15 mouse cellular contexts compared by ENCODE assay signal in genomic region chr7:99822426-99822825, GRCm38 (mm10). TPM values are rescaled to one million over a fixed set of nuclear protein-coding genes. Genes with fewer than 3 reads are reported as not detected.
DNase-seq lines count a peak whose midpoint lies in the region; ATAC-seq and TF ChIP-seq lines count a peak whose summit lies in the region.
"Had no signal": no experiment of that assay in that cellular context is flagged by ENCODE, and none has a peak within 500 bp of the region (broad histone marks: within the 10 kb centered on the region; RNA-seq: fewer than 3 reads in every experiment).

No protein-coding gene starts in this region.

- no peak for TF ChIP-seq CTCF in spleen, adult 2 months (IDR thresholded peaks at IDR 0.05; ENCODE audit: extremely low read depth, insufficient read depth, insufficient read length, insufficient replicate concordance)

- H3K27me3 ChIP-seq in heart, embryonic 10.5 days (ENCODE audit: insufficient read depth, poor library complexity, severe bottlenecking), result no peaks in the 10 kb centered on the region
- H3K27me3 ChIP-seq in spleen, adult 2 months (ENCODE audit: control insufficient read depth, insufficient read depth, low read length), result no peaks in the 10 kb centered on the region
- H3K27me3 ChIP-seq in liver, embryonic 15.5 days, result no peaks in the 10 kb centered on the region
- H3K27me3 ChIP-seq in intestine, embryonic 15.5 days (replicated peaks), result no peaks in the 10 kb centered on the region
- H3K27me3 ChIP-seq: embryonic facial prominence, embryonic 15.5 days; neural tube, embryonic 12.5 days had no signal

- peak overlapping the region; percentile 57; the same call in 1 of the 2 replicates for H3K27ac ChIP-seq in heart, embryonic 10.5 days
- peak overlapping the region; percentile 5; the same call in 1 of the 2 replicates for H3K27ac ChIP-seq in spleen, adult 2 months (ENCODE audit: insufficient read depth, low read length)
- H3K27ac ChIP-seq in liver, embryonic 15.5 days (replicated peaks), result peak overlapping the region; percentile 87
- no peak overlapping the region for H3K27ac ChIP-seq in intestine, embryonic 15.5 days
- H3K27ac ChIP-seq: embryonic facial prominence, embryonic 15.5 days; neural tube, embryonic 12.5 days had no signal

- peaks cover 7% of the 10 kb centered on the region; the same call in 1 of the 2 replicates for H3K36me3 ChIP-seq in heart, embryonic 10.5 days
- H3K36me3 ChIP-seq in spleen, adult 2 months (ENCODE audit: control insufficient read depth, insufficient read depth, low read length), result no peaks in the 10 kb centered on the region
- H3K36me3 ChIP-seq in liver, embryonic 15.5 days (replicated peaks), result peaks cover 25% of the 10 kb centered on the region
- H3K36me3 ChIP-seq in intestine, embryonic 15.5 days, result no peaks in the 10 kb centered on the region
- H3K36me3 ChIP-seq: embryonic facial prominence, embryonic 15.5 days; neural tube, embryonic 12.5 days had no signal

- H3K4me2 ChIP-seq in liver, embryonic 15.5 days, result peak overlapping the region; percentile 62
- no peak overlapping the region for H3K4me2 ChIP-seq in intestine, embryonic 15.5 days (replicated peaks)
- H3K4me2 ChIP-seq: embryonic facial prominence, embryonic 15.5 days; neural tube, embryonic 12.5 days had no signal

- no peaks in the 10 kb centered on the region for H3K9me3 ChIP-seq in heart, embryonic 10.5 days
- H3K9me3 ChIP-seq in liver, embryonic 15.5 days (replicated peaks), result no peaks in the 10 kb centered on the region
- H3K9me3 ChIP-seq in intestine, embryonic 15.5 days, result no peaks in the 10 kb centered on the region
- H3K9me3 ChIP-seq: embryonic facial prominence, embryonic 15.5 days; neural tube, embryonic 12.5 days had no signal

- peaks cover 37% of the 10 kb centered on the region for H3K4me1 ChIP-seq in heart, embryonic 10.5 days
- H3K4me1 ChIP-seq in spleen, adult 2 months (ENCODE audit: control insufficient read depth, insufficient read depth, insufficient read length), result no peaks in the 10 kb centered on the region
- peaks cover 61% of the 10 kb centered on the region for H3K4me1 ChIP-seq in liver, embryonic 15.5 days (replicated peaks)
- peaks cover 13% of the 10 kb centered on the region for H3K4me1 ChIP-seq in intestine, embryonic 15.5 days (replicated peaks)
- H3K4me1 ChIP-seq: embryonic facial prominence, embryonic 15.5 days; neural tube, embryonic 12.5 days had no signal

- intact Hi-C loops in heart, postnatal 25 days (cut with DNase I), result no loop called here
- intact Hi-C loops in gastrocnemius, postnatal 14 days (cut with DNase I; ENCODE audit: low total_unique reads), result no loop called here

- peak; percentile 66 for ATAC-seq in liver, embryonic 15.5 days (ENCODE audit: insufficient read depth)
- ATAC-seq in intestine, embryonic 15.5 days, result no peak

- DNase-seq in heart, embryonic 10.5 days (ENCODE audit: low spot score), result peak; percentile 81
- no peak for DNase-seq in heart, postnatal 25 days (ENCODE audit: low spot score)
- no peak for DNase-seq in spleen, adult 2 months (ENCODE audit: low read depth in 1 of 2, low spot score in 2 of 2)
- DNase-seq in spleen, adult 18-20 months, result no peak
- peak; percentile 61 for DNase-seq in thymus, postnatal 14 days
- no peak for DNase-seq in gastrocnemius, postnatal 14 days
- DNase-seq: adrenal gland, postnatal 36 days; cerebellum, postnatal 25 days; kidney, adult 8-10 months had no signal

- peak overlapping the region; percentile 57 for H3K9ac ChIP-seq in liver, embryonic 15.5 days
- H3K9ac ChIP-seq in intestine, embryonic 15.5 days, result no peak overlapping the region
- H3K9ac ChIP-seq: embryonic facial prominence, embryonic 15.5 days; neural tube, embryonic 12.5 days had no signal

- WGBS in heart, embryonic 10.5 days, result 76% methylated on average over 5 of the region's 5 CpGs
- WGBS in spleen, adult 2 months, result 75% methylated on average over 5 of the region's 5 CpGs
- 28% methylated on average over 5 of the region's 5 CpGs for WGBS in liver, embryonic 15.5 days (ENCODE audit: insufficient replicate concordance)
- 81% methylated on average over 5 of the region's 5 CpGs for WGBS in intestine, embryonic 15.5 days

- no peak for TF ChIP-seq POLR2A in spleen, adult 2 months (IDR thresholded peaks at IDR 0.05; ENCODE audit: low read depth, low read length)

- H3K4me3 ChIP-seq in heart, embryonic 10.5 days, result no peak overlapping the region
- no peak overlapping the region for H3K4me3 ChIP-seq in spleen, adult 2 months (ENCODE audit: extremely low read depth, insufficient read depth, insufficient read length)
- H3K4me3 ChIP-seq in liver, embryonic 15.5 days (replicated peaks), result peak overlapping the region; percentile 22
- no peak overlapping the region for H3K4me3 ChIP-seq in intestine, embryonic 15.5 days (replicated peaks)
- H3K4me3 ChIP-seq: embryonic facial prominence, embryonic 15.5 days; neural tube, embryonic 12.5 days had no signal

RNA-seq across cellular contexts. Expression of gene Neu3, which starts 5.8 kb away (rescaled TPM):
- 3.1 and 3.3 TPM in 2 replicates for polyA plus RNA-seq in heart, embryonic 10.5 days (2016; fragmentation: Nextera tagmentation; extraction: Ambion mirVana)
- total RNA-seq in heart, postnatal 25 days (2021), result 1 to 10 TPM; 4.1 to 4.2 TPM
- 2.4 and 3.7 TPM in 2 replicates for polyA plus RNA-seq in spleen, adult 2 months (2012; rRNA removed)
- 4.9 and 5.4 TPM in 2 replicates for polyA plus RNA-seq in liver, embryonic 15.5 days (2015; fragmentation: Nextera tagmentation; extraction: Ambion mirVana)
- 1 to 10 TPM; 2.9 to 3.3 TPM for total RNA-seq in gastrocnemius, postnatal 14 days (2021)
- 5.2 TPM in 2 replicates for polyA plus RNA-seq in intestine, embryonic 15.5 days (2015; fragmentation: Nextera tagmentation; extraction: Ambion mirVana)

RNA-seq across cellular contexts. Expression of gene Xrra1, which starts 36.5 kb away (rescaled TPM):
- polyA plus RNA-seq in heart, embryonic 10.5 days (2016; fragmentation: Nextera tagmentation; extraction: Ambion mirVana), result 0.24 and 0.31 TPM in 2 replicates
- not detected for total RNA-seq in heart, postnatal 25 days (2021)
- 0.12 TPM in 1 of 2 replicates, not detected in the other for polyA plus RNA-seq in spleen, adult 2 months (2012; rRNA removed)
- polyA plus RNA-seq in liver, embryonic 15.5 days (2015; fragmentation: Nextera tagmentation; extraction: Ambion mirVana), result not detected in 2 replicates
- total RNA-seq in gastrocnemius, postnatal 14 days (2021), result 1 to 10 TPM in 1 of 2 experiments, under 1 TPM in 1; 0.47 to 1.4 TPM
- 0.10 and 0.11 TPM in 2 replicates for polyA plus RNA-seq in intestine, embryonic 15.5 days (2015; fragmentation: Nextera tagmentation; extraction: Ambion mirVana)

RNA-seq across cellular contexts. Expression of gene Spcs2, which starts 40.8 kb away (rescaled TPM):
- 241 and 302 TPM in 2 replicates for polyA plus RNA-seq in heart, embryonic 10.5 days (2016; fragmentation: Nextera tagmentation; extraction: Ambion mirVana)
- 10 to 100 TPM; 46.3 to 47.2 TPM for total RNA-seq in heart, postnatal 25 days (2021)
- 17.3 and 17.7 TPM in 2 replicates for polyA plus RNA-seq in spleen, adult 2 months (2012; rRNA removed)
- polyA plus RNA-seq in liver, embryonic 15.5 days (2015; fragmentation: Nextera tagmentation; extraction: Ambion mirVana), result 169 and 193 TPM in 2 replicates
- total RNA-seq in gastrocnemius, postnatal 14 days (2021), result 10 to 100 TPM; 45.4 to 58.1 TPM
- polyA plus RNA-seq in intestine, embryonic 15.5 days (2015; fragmentation: Nextera tagmentation; extraction: Ambion mirVana), result 387 and 427 TPM in 2 replicates

RNA-seq across cellular contexts. Expression of gene Olfr521, which starts 59.1 kb away (rescaled TPM):
- not detected in 2 replicates for polyA plus RNA-seq in heart, embryonic 10.5 days (2016; fragmentation: Nextera tagmentation; extraction: Ambion mirVana)
- not detected for total RNA-seq in heart, postnatal 25 days (2021)
- polyA plus RNA-seq in spleen, adult 2 months (2012; rRNA removed), result not detected in 2 replicates
- not detected in 2 replicates for polyA plus RNA-seq in liver, embryonic 15.5 days (2015; fragmentation: Nextera tagmentation; extraction: Ambion mirVana)
- total RNA-seq in gastrocnemius, postnatal 14 days (2021), result not detected
- polyA plus RNA-seq in intestine, embryonic 15.5 days (2015; fragmentation: Nextera tagmentation; extraction: Ambion mirVana), result not detected in 2 replicates
- total RNA-seq: adrenal gland, postnatal 36 days; left cerebral cortex, postnatal 25 days had no signal
- polyA plus RNA-seq: embryonic facial prominence, embryonic 15.5 days; heart, embryonic 14.5 days; neural tube, embryonic 12.5 days had no signal

Comparison
In these comparisons a context has a peak if more than half of its experiments do, and no peak if none do; other contexts are left out.
1. DNase-seq: peak in heart, embryonic 10.5 days (single experiment) and thymus, postnatal 14 days (single experiment); none in heart, postnatal 25 days (single experiment), spleen, adult 2 months (0 of 2), spleen, adult 18-20 months (0 of 2) and gastrocnemius, postnatal 14 days (single experiment).